19 mouse cellular contexts compared by ENCODE assay signal in the genomic region with DNA sequence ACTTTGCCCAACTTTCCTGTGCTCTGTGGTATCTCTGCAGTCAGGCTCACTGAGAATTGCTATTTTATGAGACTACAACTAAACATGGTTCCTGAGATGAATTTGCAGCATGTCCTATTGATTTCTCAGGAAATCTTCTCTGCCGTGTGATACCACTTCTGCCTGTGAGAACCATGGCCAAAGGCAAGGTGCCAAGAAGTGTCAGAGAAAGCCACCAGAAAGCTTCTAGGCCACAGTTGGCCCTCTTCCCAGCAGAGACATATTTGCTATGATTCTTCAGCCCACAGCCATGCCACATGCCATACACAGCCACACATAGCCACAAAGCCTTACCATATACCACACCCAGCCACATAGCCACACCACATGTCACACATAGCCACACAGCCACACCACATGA.
DNase-seq lines count a peak whose midpoint lies in the region; ATAC-seq and TF ChIP-seq lines count a peak whose summit lies in the region.
"Had no signal": no experiment of that assay in that cellular context is flagged by ENCODE, and none has a peak within 500 bp of the region (broad histone marks: within the 10 kb centered on the region; RNA-seq: fewer than 3 reads in every experiment).

No protein-coding gene starts in this region.

- H3K27me3 ChIP-seq in embryonic facial prominence, embryonic 14.5 days (replicated peaks; ENCODE audit: control insufficient read depth, insufficient read depth, low read length): no peaks in the 10 kb centered on the region
- no peaks in the 10 kb centered on the region for H3K27me3 ChIP-seq in embryonic facial prominence, embryonic 10.5 days (replicated peaks; ENCODE audit: low read depth, poor library complexity, severe bottlenecking)
- H3K27me3 ChIP-seq: embryonic facial prominence, embryonic 15.5 days; midbrain, embryonic 12.5 days had no signal

- 52% methylated on average over 1 of the region's 1 CpGs for WGBS in embryonic facial prominence, embryonic 14.5 days
- WGBS in embryonic facial prominence, embryonic 10.5 days: 87% methylated on average over 1 of the region's 1 CpGs

- DNase-seq in embryonic facial prominence, embryonic 14.5 days (ENCODE audit: low spot score): peak; percentile 30
- DNase-seq in embryonic facial prominence, embryonic 10.5 days (ENCODE audit: low spot score): no peak
- peak; percentile 70 for DNase-seq in left cerebral cortex, postnatal 4 days
- DNase-seq in left cerebral cortex, adult 2 months (ENCODE audit: extremely low spot score in 1 of 2, low spot score in 2 of 2): no peak
- peak; percentile 50 to 56 for DNase-seq in adrenal gland, postnatal 36 days
- DNase-seq in cerebellum, postnatal 10 days: peak; percentile 78 to 83
- no peak for DNase-seq in c-Kit-positive CD71-positive TER-119-positive erythroid progenitor cells, embryonic 14.5 days (ENCODE audit: low spot score)
- no peak for DNase-seq in frontal cortex, postnatal 36 days (ENCODE audit: low spot score in 2 of 2)
- DNase-seq: gastrocnemius, postnatal 36 days; heart, postnatal 14 days; liver; liver, postnatal 0 days; lung, postnatal 36 days; spleen, adult 18-20 months had no signal

- intact Hi-C loops in left cerebral cortex, postnatal 4 days (cut with DNase I): no loop called here
- intact Hi-C loops in left cerebral cortex, adult 2 months (cut with DNase I): no loop called here

- H3K36me3 ChIP-seq in embryonic facial prominence, embryonic 14.5 days (ENCODE audit: control insufficient read depth, insufficient read depth, low read length): no peaks in the 10 kb centered on the region
- H3K36me3 ChIP-seq in embryonic facial prominence, embryonic 10.5 days (replicated peaks): no peaks in the 10 kb centered on the region
- H3K36me3 ChIP-seq: embryonic facial prominence, embryonic 15.5 days; forebrain, embryonic 12.5 days; midbrain, embryonic 12.5 days had no signal

- no peak overlapping the region for H3K9ac ChIP-seq in embryonic facial prominence, embryonic 14.5 days (ENCODE audit: low read depth, low read length)
- H3K9ac ChIP-seq: embryonic facial prominence, embryonic 15.5 days; forebrain, embryonic 12.5 days; liver, postnatal 0 days; midbrain, embryonic 12.5 days had no signal

- no peak overlapping the region for H3K4me2 ChIP-seq in embryonic facial prominence, embryonic 14.5 days (ENCODE audit: low read depth, low read length)
- H3K4me2 ChIP-seq: embryonic facial prominence, embryonic 15.5 days; forebrain, embryonic 12.5 days; heart, embryonic 11.5 days; midbrain, embryonic 12.5 days had no signal

- no peaks in the 10 kb centered on the region for H3K9me3 ChIP-seq in embryonic facial prominence, embryonic 14.5 days (ENCODE audit: control insufficient read depth, low read length)
- no peaks in the 10 kb centered on the region for H3K9me3 ChIP-seq in embryonic facial prominence, embryonic 10.5 days
- H3K9me3 ChIP-seq: embryonic facial prominence, embryonic 15.5 days; forebrain, embryonic 12.5 days; midbrain, embryonic 12.5 days had no signal

- no peak overlapping the region for H3K27ac ChIP-seq in embryonic facial prominence, embryonic 14.5 days (replicated peaks; ENCODE audit: low read depth, low read length)
- no peak overlapping the region for H3K27ac ChIP-seq in embryonic facial prominence, embryonic 10.5 days (replicated peaks)
- H3K27ac ChIP-seq in left cerebral cortex, adult 2 months: no peak overlapping the region
- H3K27ac ChIP-seq: embryonic facial prominence, embryonic 15.5 days; forebrain, embryonic 12.5 days; midbrain, embryonic 12.5 days had no signal

- H3K4me1 ChIP-seq in embryonic facial prominence, embryonic 14.5 days (ENCODE audit: control insufficient read depth, insufficient read depth, low read length): no peaks in the 10 kb centered on the region
- peaks cover 16% of the 10 kb centered on the region; the same call in 1 of the 2 replicates for H3K4me1 ChIP-seq in embryonic facial prominence, embryonic 10.5 days
- H3K4me1 ChIP-seq: embryonic facial prominence, embryonic 15.5 days had no signal

- TF ChIP-seq CTCF in left cerebral cortex, adult 2 months (IDR thresholded peaks at IDR 0.05): no peak

- ATAC-seq in embryonic facial prominence, embryonic 14.5 days (ENCODE audit: low read depth): no peak
- ATAC-seq: liver, postnatal 0 days had no signal

- no peak overlapping the region for H3K4me3 ChIP-seq in embryonic facial prominence, embryonic 14.5 days (ENCODE audit: low read depth, low read length)
- H3K4me3 ChIP-seq in embryonic facial prominence, embryonic 10.5 days: no peak overlapping the region
- no peak overlapping the region for H3K4me3 ChIP-seq in left cerebral cortex, adult 2 months
- H3K4me3 ChIP-seq: embryonic facial prominence, embryonic 15.5 days; forebrain, embryonic 12.5 days; midbrain, embryonic 12.5 days; myocyte had no signal

Comparison
In these comparisons a context has a peak if more than half of its experiments do, and no peak if none do; other contexts are left out.
1. DNase-seq: peak in embryonic facial prominence, embryonic 14.5 days (single experiment), left cerebral cortex, postnatal 4 days (single experiment), adrenal gland, postnatal 36 days (2 of 2) and cerebellum, postnatal 10 days (2 of 2); none in embryonic facial prominence, embryonic 10.5 days (single experiment), left cerebral cortex, adult 2 months (0 of 2), c-Kit-positive CD71-positive TER-119-positive erythroid progenitor cells, embryonic 14.5 days (single experiment) and frontal cortex, postnatal 36 days (0 of 2).